Mouse (Mus musculus) neural tube, embryonic 14.5 days (tissue): ENCODE results near the gene Zfand3. TPM values are rescaled to one million over a fixed set of nuclear protein-coding genes. Genes with fewer than 3 reads are reported as not detected.

Source experiments
- ATAC-seq: fragments of 200-750 bp; cut with Nextera tagmentation; 2 replicates; pipeline ENCODE4 v1.8.0; 2017; ENCODE audit warnings: low read depth, mild to moderate bottlenecking, moderate TSS enrichment, moderate library complexity
- H3K27ac ChIP-seq: fragments of 300-500 bp; sonication (generic); 2 replicates; pipeline ENCODE4 v1.5.1; 2014; ENCODE audit warnings: low read depth, mild to moderate bottlenecking, control low read depth, low read length, moderate library complexity, mixed read lengths
- H3K27me3 ChIP-seq: fragments of 300-500 bp; sonication (generic); 2 replicates; pipeline ENCODE4 v1.6.1; 2014; ENCODE audit warnings: low read length; ENCODE audit not compliant: control insufficient read depth, insufficient read depth
- H3K36me3 ChIP-seq: fragments of 300-500 bp; sonication (generic); 2 replicates; pipeline ENCODE4 v1.6.1; 2014; ENCODE audit warnings: low read length, mixed read lengths; ENCODE audit not compliant: control insufficient read depth, insufficient read depth
- H3K4me1 ChIP-seq: fragments of 300-500 bp; sonication (generic); 2 replicates; pipeline ENCODE4 v1.6.1; 2014; ENCODE audit warnings: low read length; ENCODE audit not compliant: control insufficient read depth, insufficient read depth
- H3K4me2 ChIP-seq: fragments of 300-500 bp; sonication (generic); 2 replicates; pipeline ENCODE4 v1.6.1; 2014; ENCODE audit warnings: mild to moderate bottlenecking, low read depth, low read length, control low read depth
- H3K4me3 ChIP-seq: fragments of 300-500 bp; sonication (generic); 2 replicates; pipeline ENCODE4 v1.5.1; 2014; ENCODE audit warnings: low read depth, low read length, control low read depth, mixed read lengths
- H3K9ac ChIP-seq: fragments of 300-500 bp; sonication (generic); replicated peaks from 2 replicates; pipeline ENCODE4 v1.6.1; 2014; ENCODE audit warnings: low read depth, mild to moderate bottlenecking, control low read depth, low read length, mixed read lengths
- H3K9me3 ChIP-seq: fragments of 300-500 bp; sonication (generic); 2 replicates; pipeline ENCODE4 v1.6.1; 2016; ENCODE audit warnings: low read length; ENCODE audit not compliant: control insufficient read depth
- WGBS: fragments of 180-500 bp; shearing (Covaris S2); extraction: QIAGEN DNeasy Blood & Tissue Kit; methylation state at CpG from one replicate; pipeline ENCODE4 v1.1.7; 2014; 5-methylcytosine and 5-hydroxymethylcytosine counted together
- polyA plus RNA-seq: library from polyadenylated mRNA; unstranded; fragments of >200 nt; fragmentation: Nextera tagmentation; extraction: Ambion mirVana; gene quantifications from 2 replicates; pipeline ENCODE4 v1.2.1, GENCODE M21; 2014

Zfand3 gene
- polyA plus RNA-seq, 1 experiment from 2014 or later, result 37.5 TPM

DNA sequence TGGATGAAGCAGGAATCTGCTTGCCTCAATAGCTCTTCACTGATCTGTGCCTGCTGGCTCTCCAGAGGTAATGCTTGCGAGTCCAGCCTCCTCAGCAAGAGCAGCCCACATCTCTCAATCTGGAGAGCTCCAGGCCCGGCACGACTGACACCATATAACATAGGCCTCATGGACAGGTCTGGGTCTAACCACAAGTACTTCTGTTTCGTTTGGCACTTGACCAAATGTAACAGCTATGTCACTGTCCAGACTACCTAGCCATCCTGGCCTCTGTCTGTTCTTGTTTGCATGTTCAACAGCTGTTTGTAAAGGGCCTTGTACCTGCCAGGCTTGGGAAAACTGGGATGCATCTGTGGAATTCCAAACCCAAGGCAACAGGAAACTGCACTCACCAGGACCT, 230.8 kb downstream of the Zfand3 start:
- H3K4me2 ChIP-seq, result no peak overlapping the region
- ATAC-seq, result peak; percentile 44; the same call in 1 of the 2 replicates
- H3K4me3 ChIP-seq, result no peak overlapping the region
- no peaks in the 10 kb centered on the region for H3K9me3 ChIP-seq
- WGBS, result 77% methylated on average over 4 of the region's 4 CpGs
- H3K9ac ChIP-seq, result no peak overlapping the region
- peaks cover 10% of the 10 kb centered on the region; the same call in 1 of the 2 replicates for H3K4me1 ChIP-seq
- H3K27me3 ChIP-seq, result no peaks in the 10 kb centered on the region
- H3K36me3 ChIP-seq, result no peaks in the 10 kb centered on the region
- no peak overlapping the region for H3K27ac ChIP-seq

DNA sequence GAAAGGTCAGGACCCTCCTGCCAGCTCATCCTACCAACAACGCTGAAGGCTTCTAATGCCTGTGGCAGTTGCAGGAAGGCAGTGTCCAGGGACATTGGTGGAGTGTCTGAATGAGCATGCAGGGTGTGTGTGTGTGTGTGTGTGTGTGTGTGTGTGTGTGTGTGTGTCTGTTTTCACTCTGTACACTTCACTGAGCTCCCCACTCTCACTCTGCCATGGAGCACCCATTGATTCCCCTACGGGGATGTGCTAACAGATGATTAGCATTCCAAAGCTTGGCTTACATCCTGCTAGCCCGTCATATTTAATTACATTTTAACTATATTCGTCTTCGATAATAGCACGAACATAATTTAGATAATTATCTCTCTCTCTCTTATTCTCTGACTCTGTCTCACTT, 232.1 kb downstream of the Zfand3 start:
- Histone ChIP-seq H3K36me3 (no peaks in the 10 kb centered on the region), H3K4me1 (peaks cover 6% of the 10 kb centered on the region; the same call in 1 of the 2 replicates), H3K27me3 (no peaks in the 10 kb centered on the region), H3K27ac (peak overlapping the region; percentile 39; the same call in 1 of the 2 replicates), H3K9ac (no peak overlapping the region), H3K4me2 (no peak overlapping the region), H3K4me3 (no peak overlapping the region), H3K9me3 (no peaks in the 10 kb centered on the region)
- 0 out of 2 replicates have a peak, but pooled peaks have one; percentile 29 for ATAC-seq
- WGBS, result 43% methylated on average over 6 of the region's 6 CpGs

- no peak overlapping the region for H3K27ac ChIP-seq
- no peaks in the 10 kb centered on the region for H3K27me3 ChIP-seq
- no peaks in the 10 kb centered on the region for H3K9me3 ChIP-seq
- no peak overlapping the region for H3K4me2 ChIP-seq
- H3K36me3 ChIP-seq, result no peaks in the 10 kb centered on the region
- no peak for ATAC-seq
- no peak overlapping the region for H3K4me3 ChIP-seq
- 90% methylated on average over 7 of the region's 7 CpGs for WGBS
- H3K9ac ChIP-seq, result no peak overlapping the region
- H3K4me1 ChIP-seq, result peaks cover 15% of the 10 kb centered on the region; the same call in 1 of the 2 replicates
Measured at GRCm38 (mm10) chr17:30237600-30237999, 233.1 kb downstream of the Zfand3 start.

DNA sequence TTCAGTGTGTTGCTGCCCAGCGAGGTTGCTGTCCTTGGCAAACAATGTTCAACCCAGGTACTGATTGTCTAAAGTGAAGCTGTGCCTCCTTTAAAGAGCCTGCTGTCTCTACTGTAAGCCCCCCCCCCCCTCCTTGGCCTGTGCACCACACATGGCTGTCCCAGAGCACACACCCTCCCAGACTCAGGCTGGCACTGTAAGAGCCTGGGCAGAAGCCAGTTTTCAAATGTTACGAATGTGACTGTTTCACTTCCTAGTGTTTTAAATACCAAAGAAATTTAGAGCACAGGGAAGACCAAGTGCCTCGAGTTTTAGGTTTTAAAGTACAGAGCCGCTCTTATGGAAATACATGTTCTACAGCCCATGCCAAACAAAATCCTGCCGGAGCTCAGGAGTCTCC, 234.9 kb downstream of the Zfand3 start:
- Histone ChIP-seq H3K4me2 (no peak overlapping the region), H3K9me3 (no peaks in the 10 kb centered on the region), H3K36me3 (no peaks in the 10 kb centered on the region), H3K4me3 (no peak overlapping the region), H3K27ac (no peak overlapping the region), H3K4me1 (peaks cover 20% of the 10 kb centered on the region), H3K9ac (no peak overlapping the region), H3K27me3 (no peaks in the 10 kb centered on the region)
- WGBS, result 84% methylated on average over 5 of the region's 5 CpGs
- no peak for ATAC-seq

DNA sequence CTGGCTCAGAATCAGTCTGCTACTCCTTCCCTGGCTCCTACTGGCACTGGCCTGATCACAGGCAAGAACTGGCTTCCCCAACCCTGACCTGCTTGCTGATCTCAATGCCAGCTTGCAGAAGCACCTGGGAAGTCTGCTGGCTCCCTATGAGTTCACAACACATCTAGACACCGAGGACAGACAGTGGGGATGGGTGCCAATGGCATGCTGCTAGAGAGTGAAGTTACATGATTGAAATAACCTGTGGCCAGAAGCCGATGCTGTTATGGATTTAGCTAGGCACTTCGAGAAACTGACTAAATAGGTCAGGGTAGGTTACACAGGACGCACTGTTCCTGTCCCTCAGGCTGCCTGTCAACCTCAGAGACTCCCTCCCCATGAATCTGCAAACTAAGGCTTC, 236.1 kb downstream of the Zfand3 start:
- H3K4me3 ChIP-seq, result no peak overlapping the region
- peaks cover 31% of the 10 kb centered on the region for H3K4me1 ChIP-seq
- no peak overlapping the region for H3K9ac ChIP-seq
- WGBS, result 87% methylated on average over 4 of the region's 4 CpGs
- H3K9me3 ChIP-seq, result no peaks in the 10 kb centered on the region
- no peak overlapping the region for H3K27ac ChIP-seq
- no peaks in the 10 kb centered on the region for H3K36me3 ChIP-seq
- no peak overlapping the region for H3K4me2 ChIP-seq
- no peak for ATAC-seq
- no peaks in the 10 kb centered on the region for H3K27me3 ChIP-seq

GRCm38 (mm10) chr17:30241061-30241460, 236.5 kb downstream of the Zfand3 start:
- Histone ChIP-seq H3K4me1 (peaks cover 32% of the 10 kb centered on the region), H3K9ac (no peak overlapping the region), H3K27me3 (no peaks in the 10 kb centered on the region), H3K27ac (no peak overlapping the region), H3K9me3 (no peaks in the 10 kb centered on the region), H3K4me3 (no peak overlapping the region), H3K36me3 (no peaks in the 10 kb centered on the region), H3K4me2 (no peak overlapping the region)
- ATAC-seq, result no peak
- WGBS, result 63% methylated on average over 6 of the region's 6 CpGs

- 33% methylated on average over 17 of the region's 17 CpGs for WGBS
- no peak for ATAC-seq
- peaks cover 29% of the 10 kb centered on the region for H3K4me1 ChIP-seq
Measured at GRCm38 (mm10) chr17:30241720-30242322, 237.3 kb downstream of the Zfand3 start.

DNA sequence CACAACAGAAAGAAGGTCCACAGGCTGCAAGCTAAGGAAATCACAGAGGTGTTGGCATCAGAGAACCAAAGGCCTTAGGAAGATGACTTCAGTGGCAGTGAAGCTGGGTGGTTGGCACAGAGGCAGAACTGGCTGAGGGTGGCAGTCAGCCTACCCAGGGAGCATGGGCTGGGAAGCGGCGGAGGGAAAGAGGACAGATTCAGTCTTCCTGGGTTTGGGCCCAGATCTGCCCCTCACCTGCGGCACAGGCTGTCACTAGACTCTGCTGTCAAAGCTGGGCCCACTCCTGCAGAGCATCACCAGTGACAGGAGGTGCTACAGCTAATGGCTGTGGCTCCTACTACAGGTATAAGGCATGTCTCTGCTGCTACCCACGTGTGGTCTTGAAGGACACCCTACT, 238.1 kb downstream of the Zfand3 start:
- Histone ChIP-seq H3K9ac (no peak overlapping the region), H3K9me3 (no peaks in the 10 kb centered on the region), H3K36me3 (no peaks in the 10 kb centered on the region), H3K4me2 (no peak overlapping the region), H3K27me3 (no peaks in the 10 kb centered on the region), H3K27ac (no peak overlapping the region), H3K4me3 (no peak overlapping the region), H3K4me1 (peaks cover 27% of the 10 kb centered on the region)
- 96% methylated on average over 4 of the region's 4 CpGs for WGBS
- ATAC-seq, result no peak

More at GRCm38 (mm10) chr17:30241720-30242322, 237.3 kb downstream of the Zfand3 start:
- no peaks in the 10 kb centered on the region for H3K27me3 ChIP-seq
- no peak overlapping the region for H3K9ac ChIP-seq
- no peak overlapping the region for H3K4me2 ChIP-seq
- no peaks in the 10 kb centered on the region for H3K36me3 ChIP-seq
- H3K9me3 ChIP-seq, result no peaks in the 10 kb centered on the region
- H3K27ac ChIP-seq, result no peak overlapping the region
- H3K4me3 ChIP-seq, result no peak overlapping the region

GRCm38 (mm10) chr17:30243540-30243939, 239.0 kb downstream of the Zfand3 start:
- H3K9ac ChIP-seq, result no peak overlapping the region
- H3K4me2 ChIP-seq, result no peak overlapping the region
- no peaks in the 10 kb centered on the region for H3K27me3 ChIP-seq
- no peak for ATAC-seq
- H3K4me3 ChIP-seq, result no peak overlapping the region
- 82% methylated on average over 7 of the region's 7 CpGs for WGBS
- H3K27ac ChIP-seq, result no peak overlapping the region
- no peaks in the 10 kb centered on the region for H3K9me3 ChIP-seq
- no peaks in the 10 kb centered on the region for H3K36me3 ChIP-seq
- H3K4me1 ChIP-seq, result peaks cover 27% of the 10 kb centered on the region
